Mouse (Mus musculus) myocyte (in vitro differentiated cells): ENCODE data around the gene Kcnk18.

Experiments used
- CEBPB ChIP-seq: IDR thresholded peaks from 2 replicates; pipeline ENCODE4 v1.6.1; 2011; ENCODE audit warnings: mild to moderate bottlenecking, moderate library complexity; ENCODE audit not compliant: poor library complexity, insufficient read depth, severe bottlenecking
- MAX ChIP-seq: IDR thresholded peaks from one replicate; pipeline ENCODE4 v1.6.1; 2011; ENCODE audit warnings: low read depth, mild to moderate bottlenecking, control low read depth
- MYOD1 ChIP-seq, 3 experiments: IDR thresholded peaks; one replicate each; pipeline ENCODE4 v1.6.1; 2011; ENCODE audit warnings: control low read depth in 2 of 3, low read depth in 2 of 3, mild to moderate bottlenecking in 2 of 3, moderate library complexity in 1 of 3; ENCODE audit not compliant: insufficient read length in 2 of 3, control insufficient read depth in 1 of 3
- MYOG ChIP-seq, 3 experiments: IDR thresholded peaks; one replicate each; pipeline ENCODE4 v1.6.1; 2011; ENCODE audit warnings: control low read depth in 2 of 3, low read depth in 2 of 3, mild to moderate bottlenecking in 2 of 3; ENCODE audit not compliant: insufficient read length in 2 of 3, control insufficient read depth in 1 of 3, insufficient read depth in 1 of 3
- POLR2A ChIP-seq: IDR thresholded peaks from one replicate; pipeline ENCODE4 v1.6.1; 2011; ENCODE audit warnings: low read depth, mild to moderate bottlenecking, control low read depth, moderate library complexity; ENCODE audit not compliant: insufficient read length
- POLR2AphosphoS2 ChIP-seq: IDR thresholded peaks from one replicate; pipeline ENCODE4 v1.6.1; 2011; ENCODE audit warnings: low read depth, control low read depth; ENCODE audit not compliant: insufficient read length
- SRF ChIP-seq: IDR thresholded peaks from one replicate; pipeline ENCODE4 v1.6.1; 2011; ENCODE audit warnings: low read depth; ENCODE audit not compliant: control insufficient read depth, insufficient read length
- TCF12 ChIP-seq: IDR thresholded peaks from one replicate; pipeline ENCODE4 v1.6.1; 2011; ENCODE audit warnings: mild to moderate bottlenecking, control low read depth; ENCODE audit not compliant: poor library complexity, insufficient read depth, severe bottlenecking
- TCF3 ChIP-seq: IDR thresholded peaks from one replicate; pipeline ENCODE4 v1.6.1; 2011; ENCODE audit warnings: low read depth, control low read depth; ENCODE audit not compliant: insufficient read length
- USF1 ChIP-seq: IDR thresholded peaks from one replicate; pipeline ENCODE4 v1.6.1; 2011; ENCODE audit warnings: low read depth, mild to moderate bottlenecking, control low read depth, moderate library complexity

GRCm38 (mm10) chr19:59273190-59273589 is 54.2 kb downstream of the Kcnk18 start:
- TF ChIP-seq MYOD1 (IDR thresholded peaks at IDR 0.05; ENCODE audit: control insufficient read depth in 1 of 3, insufficient read length in 2 of 3, low read depth in 2 of 3) (no peak), POLR2A (no peak), TCF12 (no peak), CEBPB (no peak), MYOG (IDR thresholded peaks at IDR 0.05; ENCODE audit: control insufficient read depth in 1 of 3, insufficient read depth in 1 of 3, insufficient read length in 2 of 3, low read depth in 2 of 3) (no peak), TCF3 (no peak), USF1 (no peak), SRF (no peak), MAX (no peak), POLR2AphosphoS2 (no peak)
